Mouse (Mus musculus) ES-E14 (cell line): ENCODE measurements around the gene Polr2l. TPM values are rescaled to one million over a fixed set of nuclear protein-coding genes. Genes with fewer than 3 reads are reported as not detected.

ENCODE experiments used
- DNase-seq: peaks from one replicate; pipeline ENCODE4 v3.0.0-alpha.2; 2013; ENCODE audit warnings: low read depth, low spot score
- H3K27ac ChIP-seq: 2 replicates; pipeline ENCODE4 v1.5.1; 2012; ENCODE audit warnings: low read depth, mild to moderate bottlenecking, low read length, moderate library complexity, mixed read lengths; ENCODE audit not compliant: poor library complexity, insufficient read depth, severe bottlenecking
- H3K36me3 ChIP-seq: 2 replicates; pipeline ENCODE4 v1.6.1; 2012; ENCODE audit warnings: mild to moderate bottlenecking, low read length, moderate library complexity, mixed read lengths; ENCODE audit not compliant: control insufficient read depth, poor library complexity, insufficient read depth, severe bottlenecking
- H3K4me1 ChIP-seq, 2 experiments: fragments of 150-350 bp in 1 of 2; sonication (generic) in 1 of 2; 2 replicates each; pipeline ENCODE4 v1.6.1; 2012; ENCODE audit warnings: low read length in 2 of 2, mild to moderate bottlenecking in 1 of 2, mixed read lengths in 1 of 2; ENCODE audit not compliant: control insufficient read depth in 2 of 2, insufficient read depth in 2 of 2, poor library complexity in 1 of 2
- H3K4me3 ChIP-seq, 2 experiments: fragments of 150-350 bp in 1 of 2; sonication (generic) in 1 of 2; 2 replicates each; pipeline ENCODE4 v1.5.1; 2012; ENCODE audit warnings: low read length in 2 of 2, low read depth in 1 of 2, mild to moderate bottlenecking in 1 of 2, mixed read lengths in 1 of 2; ENCODE audit not compliant: insufficient read depth in 1 of 2, poor library complexity in 1 of 2, severe bottlenecking in 1 of 2
- H3K9ac ChIP-seq: 2 replicates; pipeline ENCODE4 v1.6.1; 2012; ENCODE audit warnings: low read depth, mild to moderate bottlenecking, low read length, mixed read lengths; ENCODE audit not compliant: poor library complexity, insufficient read depth, severe bottlenecking
- H3K9me3 ChIP-seq: fragments of 150-350 bp; sonication (generic); 2 replicates; pipeline ENCODE4 v1.6.1; 2012; ENCODE audit warnings: low read depth, mild to moderate bottlenecking, low read length; ENCODE audit not compliant: control insufficient read depth, insufficient read depth
- CHD2 ChIP-seq: IDR thresholded peaks from 2 replicates; pipeline ENCODE4 v1.6.1; 2014; ENCODE audit warnings: mild to moderate bottlenecking, low read depth, low read length, inconsistent platforms
- HCFC1 ChIP-seq: IDR thresholded peaks from 2 replicates; pipeline ENCODE4 v1.6.1; 2012; ENCODE audit warnings: low read length, inconsistent platforms, borderline replicate concordance; ENCODE audit not compliant: insufficient read depth
- MAFK ChIP-seq: IDR thresholded peaks from 2 replicates; pipeline ENCODE4 v1.6.1; 2014; ENCODE audit warnings: mild to moderate bottlenecking, low read depth, low read length, inconsistent platforms; ENCODE audit not compliant: insufficient read depth
- ZC3H11A ChIP-seq: IDR thresholded peaks from 2 replicates; pipeline ENCODE4 v1.6.1; 2012; ENCODE audit warnings: low read depth, mild to moderate bottlenecking, inconsistent platforms, low read length, borderline replicate concordance
- ZNF384 ChIP-seq: IDR thresholded peaks from 2 replicates; pipeline ENCODE4 v1.6.1; 2012; ENCODE audit warnings: low read depth, low read length, inconsistent platforms
- in situ Hi-C, 2 experiments: fragments of 600-800 bp; cut with MboI; formaldehyde crosslinking; loops; one replicate each; pipeline ENCODE4 v1.15.1; 2025; ENCODE audit warnings: low sequenced_read_pairs in 2 of 2, inconsistent platforms in 1 of 2; ENCODE audit not compliant: unreplicated experiment in 2 of 2
- total RNA-seq: library from RNA; depleted of rRNA; stranded (reverse); fragments of 300-350 nt; gene quantifications from 2 replicates; pipeline ENCODE4 v1.2.3, GENCODE M21; 2012

Gene Polr2l
- total RNA-seq, 1 experiment = 120 TPM

GRCm38 (mm10) chr7:141476226-141476980, 1.5 kb upstream of the Polr2l start:
- Histone ChIP-seq H3K9me3 (no peaks in the 10 kb centered on the region), H3K36me3 (peaks cover 9% of the 10 kb centered on the region), H3K27ac (peak overlapping the region; percentile 36; the same call in 1 of the 2 replicates), H3K9ac (peak overlapping the region; percentile 89), H3K4me1 (peaks cover 3 to 13% of the 10 kb centered on the region in 2 experiments; a peak in 2 of 4 replicates), H3K4me3 (peak overlapping the region; percentile 88 to 98)
- TF ChIP-seq MAFK = no peak
- no peak for TF ChIP-seq ZC3H11A
- TF ChIP-seq HCFC1 = no peak
- TF ChIP-seq ZNF384 = no peak
- no peak for TF ChIP-seq CHD2
- in situ Hi-C loops = no loop called here
- DNase-seq = no peak

- in situ Hi-C loops = no loop called here
- H3K4me1 ChIP-seq = peaks cover 0 to 11% of the 10 kb centered on the region in 2 experiments; a peak in 2 of 4 replicates
- no peak for DNase-seq
Observed at GRCm38 (mm10) chr7:141475805-141476158, 850 bp upstream of the Polr2l start.

DNA sequence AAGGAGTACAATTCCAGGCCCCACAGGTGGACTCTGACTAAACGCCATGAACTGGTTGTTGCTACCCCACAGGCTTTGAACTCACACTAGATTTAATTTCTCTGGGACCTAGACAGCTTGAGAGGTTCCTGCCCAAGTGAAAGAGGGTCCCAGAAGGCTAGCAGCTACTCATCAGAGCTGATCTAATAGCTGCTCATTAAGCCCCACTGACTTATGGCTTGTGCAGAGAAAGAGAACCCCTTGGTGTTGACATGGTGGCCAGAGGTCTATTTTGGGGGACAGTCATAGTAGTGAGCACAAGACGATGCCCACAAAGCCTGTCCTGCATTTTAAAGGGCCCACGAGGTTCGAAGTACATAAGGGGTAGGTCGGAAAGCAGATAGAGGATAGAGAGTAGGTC, 772 bp downstream of the Polr2l start:
- Histone ChIP-seq H3K36me3 (peaks cover 27% of the 10 kb centered on the region), H3K4me1 (peaks cover 0 to 23% of the 10 kb centered on the region in 2 experiments; a peak in 3 of 4 replicates), H3K4me3 (peak overlapping the region; percentile 88 to 98), H3K9me3 (no peaks in the 10 kb centered on the region), H3K9ac (peak overlapping the region; percentile 89), H3K27ac (no peak overlapping the region)
- in situ Hi-C loops = no loop called here
- no peak for DNase-seq
- TF ChIP-seq MAFK (no peak), ZC3H11A (no peak), ZNF384 (no peak), CHD2 (no peak), HCFC1 (no peak)

More at GRCm38 (mm10) chr7:141475805-141476158, 850 bp upstream of the Polr2l start:
- peak overlapping the region; percentile 89 for H3K9ac ChIP-seq
- H3K36me3 ChIP-seq = peaks cover 13% of the 10 kb centered on the region
- peak overlapping the region; percentile 88 to 98 for H3K4me3 ChIP-seq
- no peaks in the 10 kb centered on the region for H3K9me3 ChIP-seq
- TF ChIP-seq MAFK (no peak), CHD2 (no peak), ZC3H11A (no peak), HCFC1 (no peak), ZNF384 (no peak)
- no peak overlapping the region for H3K27ac ChIP-seq

- H3K9ac ChIP-seq = no peak overlapping the region
- H3K9me3 ChIP-seq = no peaks in the 10 kb centered on the region
- H3K4me3 ChIP-seq = no peak overlapping the region
- TF ChIP-seq MAFK (no peak), HCFC1 (no peak), ZNF384 (no peak), ZC3H11A (no peak), CHD2 (no peak)
- in situ Hi-C loops = no loop called here
- peaks cover 0 to 32% of the 10 kb centered on the region in 2 experiments; a peak in 3 of 4 replicates for H3K4me1 ChIP-seq
- peaks cover 29% of the 10 kb centered on the region for H3K36me3 ChIP-seq
- no peak overlapping the region for H3K27ac ChIP-seq
- DNase-seq = no peak
Observed at GRCm38 (mm10) chr7:141472763-141473162, 2.2 kb downstream of the Polr2l start.

- in situ Hi-C loops = no loop called here
- H3K9ac ChIP-seq = no peak overlapping the region
- no peak overlapping the region for H3K27ac ChIP-seq
- peaks cover 29% of the 10 kb centered on the region for H3K36me3 ChIP-seq
- H3K4me3 ChIP-seq = no peak overlapping the region
- no peaks in the 10 kb centered on the region for H3K9me3 ChIP-seq
- TF ChIP-seq ZC3H11A (no peak), MAFK (no peak), CHD2 (no peak), HCFC1 (no peak), ZNF384 (no peak)
- H3K4me1 ChIP-seq = peaks cover 0 to 32% of the 10 kb centered on the region in 2 experiments; a peak in 3 of 4 replicates
- DNase-seq = no peak
Observed at GRCm38 (mm10) chr7:141472226-141472625, 2.7 kb downstream of the Polr2l start.
